1 mouse cellular context compared by ENCODE assay signal in the genomic region with DNA sequence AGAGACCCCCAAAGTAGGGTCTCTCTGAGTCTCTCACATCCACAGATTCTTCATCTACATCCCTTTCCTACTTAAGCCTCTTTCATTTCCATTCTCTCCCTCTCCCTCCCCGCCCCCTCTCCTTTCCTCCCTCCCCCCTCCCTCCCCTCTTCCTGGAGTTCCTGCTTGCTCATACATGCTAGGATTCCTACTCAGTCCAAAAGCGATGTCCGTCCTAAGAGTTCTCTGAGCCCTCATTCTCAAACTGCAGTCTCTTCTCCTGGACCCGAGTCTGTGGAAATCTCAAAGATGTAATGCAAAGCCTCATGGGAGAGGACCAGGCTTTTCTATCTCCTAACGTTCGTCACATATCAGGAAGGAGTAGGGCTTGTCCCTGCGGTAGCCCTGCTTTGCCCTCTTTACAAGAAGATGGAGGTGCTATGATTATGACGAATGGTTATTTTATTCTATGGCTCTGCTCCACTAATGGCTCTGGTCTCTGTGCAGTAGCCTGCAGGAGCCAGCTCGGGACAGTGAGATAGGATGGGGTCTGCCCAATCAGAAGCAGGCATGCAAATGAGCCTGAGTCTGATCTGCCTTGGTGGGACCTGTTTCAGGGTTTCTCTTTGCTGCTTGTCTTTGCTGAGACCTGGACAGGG.
A peak's percentile ranks its signal among the peaks of the same experiment; 100 is the strongest.
TF ChIP-seq lines count a peak whose summit lies in the region.

No protein-coding gene starts in this region.

TF ChIP-seq in MEL, 35 proteins besides CTCF, POLR2A, EP300 and RAD21:
- TF ChIP-seq ETS1 (IDR thresholded peaks at IDR 0.05; ENCODE audit: low read depth, low read length) (no peak), MAZ (IDR thresholded peaks at IDR 0.05; ENCODE audit: low read depth, low read length) (no peak), MYC (IDR thresholded peaks at IDR 0.05; ENCODE audit: low read depth, low read length) (0 out of 2 replicates have a peak, but pooled peaks have one; percentile 13), SIN3A (IDR thresholded peaks at IDR 0.05; ENCODE audit: low read length) (peak; percentile 50; the same call in 1 of the 2 replicates), TCF12 (IDR thresholded peaks at IDR 0.05; ENCODE audit: low read depth, low read length) (peak; percentile 32), MAX (IDR thresholded peaks at IDR 0.05; ENCODE audit: low read length) (peak; percentile 42; the same call in 1 of the 2 replicates), GABPA (IDR thresholded peaks at IDR 0.05; ENCODE audit: low read depth, low read length) (no peak), RCOR1 (IDR thresholded peaks at IDR 0.05; ENCODE audit: low read depth, low read length) (0 out of 2 replicates have a peak, but pooled peaks have one; percentile 27), BHLHE40 (IDR thresholded peaks at IDR 0.05; ENCODE audit: borderline replicate concordance, low read depth, low read length) (0 out of 2 replicates have a peak, but pooled peaks have one; percentile 11), TBP (IDR thresholded peaks at IDR 0.05; ENCODE audit: low read depth, low read length) (0 out of 2 replicates have a peak, but pooled peaks have one; percentile 23), GATA1 (IDR thresholded peaks at IDR 0.05; ENCODE audit: low read depth, low read length) (peak; percentile 56)
TF ChIP-seq in MEL: peak in this region for 8.
